Mouse (Mus musculus): ENCODE results near the gene Kcnk18. TPM values are rescaled to one million over a fixed set of nuclear protein-coding genes. Genes with fewer than 3 reads are reported as not detected.

Kcnk18 gene
- polyA plus RNA-seq, 1 experiment from 2014 or later = not detected

DNA sequence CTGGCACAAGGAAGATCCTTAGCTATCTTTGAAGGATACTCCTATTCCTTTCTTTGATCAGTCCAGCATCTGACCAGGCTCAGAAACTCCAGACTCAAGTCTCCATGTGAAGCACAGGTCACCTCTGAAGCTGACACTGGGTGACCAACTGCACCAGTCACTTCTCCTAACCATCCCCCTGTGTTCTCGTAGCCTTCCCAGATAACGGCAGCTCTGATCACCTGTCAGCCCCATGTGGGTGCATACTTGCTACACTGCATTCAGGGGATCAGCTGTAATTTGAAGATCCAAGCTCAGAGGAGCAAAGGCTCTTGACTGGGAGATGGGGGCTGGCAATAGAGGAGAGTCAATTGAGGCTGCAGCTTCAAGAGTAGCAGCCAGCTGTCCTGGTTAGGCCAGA lies 10.0 kb upstream of the Kcnk18 start:
- Histone ChIP-seq H3K27ac (no peak overlapping the region), H3K4me3 (replicated peaks; ENCODE audit: low read length) (no peak overlapping the region), H3K4me1 (replicated peaks; ENCODE audit: control insufficient read depth, insufficient read depth, low read length) (no peaks in the 10 kb centered on the region), H3K9me3 (ENCODE audit: control insufficient read depth, low read length) (no peaks in the 10 kb centered on the region), H3K4me2 (replicated peaks) (no peak overlapping the region), H3K36me3 (replicated peaks; ENCODE audit: control insufficient read depth, insufficient read depth) (no peaks in the 10 kb centered on the region), H3K9ac (no peak overlapping the region), H3K27me3 (ENCODE audit: control insufficient read depth, insufficient read depth, low read length) (peaks cover 16% of the 10 kb centered on the region)
- ATAC-seq (ENCODE audit: low FRiP score) (no peak), DNase-seq (ENCODE audit: low spot score) (no peak)
- WGBS = 62% methylated on average over 2 of the region's 2 CpGs

DNA sequence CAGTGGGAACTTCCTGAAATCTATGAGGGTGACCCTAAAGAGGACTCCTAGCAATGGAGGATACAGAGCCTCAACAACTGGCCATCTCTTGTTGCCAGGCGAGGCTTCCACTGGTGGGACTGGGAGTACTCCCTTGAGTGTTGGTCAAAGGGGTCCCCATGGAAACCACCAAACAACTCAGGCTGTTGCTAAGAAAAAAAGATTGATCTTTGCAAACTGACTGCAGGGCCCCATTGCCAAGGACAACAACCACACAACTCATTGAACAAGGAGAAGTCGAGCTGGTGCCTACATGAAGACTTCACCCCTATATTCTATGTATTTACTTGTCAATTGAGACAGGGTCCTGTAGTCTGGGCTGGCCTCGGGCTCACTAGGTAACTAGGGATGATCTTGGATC lies 2.1 kb upstream of the Kcnk18 start:
- ATAC-seq (ENCODE audit: low FRiP score) = no peak
- WGBS = 52% methylated on average over 3 of the region's 3 CpGs
- no peak overlapping the region for H3K9ac ChIP-seq
- no peaks in the 10 kb centered on the region for H3K9me3 ChIP-seq (ENCODE audit: control insufficient read depth, low read length)
- no peaks in the 10 kb centered on the region for H3K36me3 ChIP-seq (replicated peaks; ENCODE audit: control insufficient read depth, insufficient read depth)
- no peak overlapping the region for H3K27ac ChIP-seq
- DNase-seq (ENCODE audit: low spot score) = no peak
- H3K4me2 ChIP-seq (replicated peaks) = no peak overlapping the region
- H3K4me3 ChIP-seq (replicated peaks; ENCODE audit: low read length) = no peak overlapping the region
- no peaks in the 10 kb centered on the region for H3K4me1 ChIP-seq (replicated peaks; ENCODE audit: control insufficient read depth, insufficient read depth, low read length)
- H3K27me3 ChIP-seq (ENCODE audit: control insufficient read depth, insufficient read depth, low read length) = peaks cover 36% of the 10 kb centered on the region

DNA sequence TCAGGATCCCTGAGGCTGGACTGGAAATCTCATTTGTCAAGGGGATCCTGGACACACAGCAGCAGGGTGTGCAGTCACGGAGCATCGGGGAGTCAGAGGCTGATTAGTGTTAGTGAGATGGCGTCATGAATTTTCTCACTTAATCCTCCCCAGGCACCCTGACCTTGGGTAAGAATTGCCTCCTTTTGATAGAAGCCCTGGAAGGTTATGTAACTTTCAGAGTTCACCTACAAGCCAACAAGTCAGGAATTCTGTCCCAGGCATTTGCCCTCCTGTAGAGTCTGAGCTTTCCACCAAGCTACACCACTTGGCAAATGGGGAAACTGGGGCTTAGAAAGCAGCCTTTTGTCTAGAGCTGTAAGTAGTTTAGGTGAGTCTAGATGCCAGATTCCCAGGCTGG lies 2.1 kb downstream of the Kcnk18 start:
- ATAC-seq (ENCODE audit: low FRiP score) = no peak
- Histone ChIP-seq H3K36me3 (replicated peaks; ENCODE audit: control insufficient read depth, insufficient read depth) (no peaks in the 10 kb centered on the region), H3K9me3 (ENCODE audit: control insufficient read depth, low read length) (no peaks in the 10 kb centered on the region), H3K9ac (no peak overlapping the region), H3K4me2 (replicated peaks) (no peak overlapping the region), H3K27ac (no peak overlapping the region), H3K4me1 (replicated peaks; ENCODE audit: control insufficient read depth, insufficient read depth, low read length) (no peaks in the 10 kb centered on the region), H3K27me3 (ENCODE audit: control insufficient read depth, insufficient read depth, low read length) (peaks cover 18% of the 10 kb centered on the region; the same call in 1 of the 2 replicates), H3K4me3 (replicated peaks; ENCODE audit: low read length) (no peak overlapping the region)
- 57% methylated on average over 3 of the region's 3 CpGs for WGBS
- no peak for DNase-seq (ENCODE audit: low spot score)

DNA sequence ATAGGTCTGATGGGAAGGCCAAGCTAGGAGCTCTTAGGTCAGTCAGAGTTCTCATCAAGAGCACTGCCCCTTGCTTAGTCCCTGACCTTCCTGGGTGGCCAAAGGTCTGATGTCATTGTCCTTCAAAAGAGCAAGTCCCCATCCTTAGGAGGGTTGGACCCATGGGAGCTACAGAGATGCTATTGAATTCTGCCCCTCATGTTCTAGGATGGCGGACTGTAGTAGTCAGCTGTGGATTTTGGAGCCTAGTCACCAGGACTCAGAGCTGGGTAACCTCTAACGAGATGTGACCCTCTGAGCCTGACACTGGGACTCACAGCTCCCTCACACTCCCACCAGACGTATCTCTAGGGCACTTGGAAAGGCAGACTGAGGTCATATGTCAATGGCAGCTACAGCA lies 9.4 kb downstream of the Kcnk18 start:
- H3K36me3 ChIP-seq (replicated peaks; ENCODE audit: control insufficient read depth, insufficient read depth) = no peaks in the 10 kb centered on the region
- H3K4me3 ChIP-seq (replicated peaks; ENCODE audit: low read length) = no peak overlapping the region
- 76% methylated on average over 3 of the region's 3 CpGs for WGBS
- DNase-seq (ENCODE audit: low spot score) (no peak), ATAC-seq (ENCODE audit: low FRiP score) (no peak)
- no peaks in the 10 kb centered on the region for H3K4me1 ChIP-seq (replicated peaks; ENCODE audit: control insufficient read depth, insufficient read depth, low read length)
- H3K27me3 ChIP-seq (ENCODE audit: control insufficient read depth, insufficient read depth, low read length) = no peaks in the 10 kb centered on the region
- no peak overlapping the region for H3K9ac ChIP-seq
- H3K4me2 ChIP-seq (replicated peaks) = no peak overlapping the region
- no peaks in the 10 kb centered on the region for H3K9me3 ChIP-seq (ENCODE audit: control insufficient read depth, low read length)
- H3K27ac ChIP-seq = no peak overlapping the region

DNA sequence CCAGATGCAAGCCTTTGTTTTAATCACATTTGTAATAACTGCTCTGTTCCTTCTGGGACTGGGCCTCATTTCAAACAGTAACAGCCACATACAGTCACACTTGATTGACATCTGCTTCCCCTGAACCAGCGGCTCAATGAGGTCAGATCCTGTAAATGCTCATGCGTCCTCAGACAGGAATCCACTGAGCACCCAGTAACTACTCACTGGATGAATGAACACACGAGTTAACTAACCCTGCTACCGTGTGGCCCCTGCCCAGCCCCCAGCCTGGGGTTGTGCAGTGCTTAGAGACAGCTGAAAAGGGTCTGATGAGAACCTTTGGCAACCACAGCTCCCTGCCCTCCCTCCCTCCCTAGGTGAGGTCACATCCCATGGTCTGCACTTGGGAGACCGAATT lies 13.8 kb downstream of the Kcnk18 start:
- H3K4me3 ChIP-seq (replicated peaks; ENCODE audit: low read length) = no peak overlapping the region
- ATAC-seq (ENCODE audit: low FRiP score) = no peak
- no peak for DNase-seq (ENCODE audit: low spot score)
- no peaks in the 10 kb centered on the region for H3K36me3 ChIP-seq (replicated peaks; ENCODE audit: control insufficient read depth, insufficient read depth)
- H3K27me3 ChIP-seq (ENCODE audit: control insufficient read depth, insufficient read depth, low read length) = no peaks in the 10 kb centered on the region
- no peaks in the 10 kb centered on the region for H3K9me3 ChIP-seq (ENCODE audit: control insufficient read depth, low read length)
- 72% methylated on average over 5 of the region's 5 CpGs for WGBS
- H3K27ac ChIP-seq = no peak overlapping the region
- no peaks in the 10 kb centered on the region for H3K4me1 ChIP-seq (replicated peaks; ENCODE audit: control insufficient read depth, insufficient read depth, low read length)
- no peak overlapping the region for H3K4me2 ChIP-seq (replicated peaks)
- H3K9ac ChIP-seq = no peak overlapping the region

DNA sequence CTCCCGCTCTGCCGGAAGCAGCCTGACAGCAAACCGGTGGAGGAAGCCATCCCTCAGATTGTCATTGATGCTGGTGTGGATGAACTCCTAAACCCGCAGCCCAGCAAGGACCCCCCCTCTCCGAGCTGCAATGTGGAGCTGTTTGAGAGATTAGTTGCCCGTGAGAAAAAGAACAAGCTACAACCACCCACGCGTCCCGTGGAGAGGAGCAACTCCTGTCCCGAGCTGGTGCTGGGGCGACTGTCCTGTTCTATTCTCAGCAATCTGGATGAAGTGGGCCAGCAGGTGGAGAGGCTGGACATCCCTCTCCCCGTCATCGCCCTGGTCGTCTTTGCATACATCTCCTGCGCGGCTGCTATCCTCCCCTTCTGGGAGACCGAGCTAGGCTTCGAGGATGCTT lies 16.0 kb downstream of the Kcnk18 start:
- Histone ChIP-seq H3K9ac (no peak overlapping the region), H3K4me3 (replicated peaks; ENCODE audit: low read length) (no peak overlapping the region), H3K9me3 (ENCODE audit: control insufficient read depth, low read length) (no peaks in the 10 kb centered on the region), H3K4me1 (replicated peaks; ENCODE audit: control insufficient read depth, insufficient read depth, low read length) (no peaks in the 10 kb centered on the region), H3K4me2 (replicated peaks) (no peak overlapping the region), H3K36me3 (replicated peaks; ENCODE audit: control insufficient read depth, insufficient read depth) (no peaks in the 10 kb centered on the region), H3K27me3 (ENCODE audit: control insufficient read depth, insufficient read depth, low read length) (no peaks in the 10 kb centered on the region), H3K27ac (no peak overlapping the region)
- DNase-seq (ENCODE audit: low spot score) (no peak), ATAC-seq (ENCODE audit: low FRiP score) (no peak)
- 89% methylated on average over 18 of the region's 18 CpGs for WGBS

DNA sequence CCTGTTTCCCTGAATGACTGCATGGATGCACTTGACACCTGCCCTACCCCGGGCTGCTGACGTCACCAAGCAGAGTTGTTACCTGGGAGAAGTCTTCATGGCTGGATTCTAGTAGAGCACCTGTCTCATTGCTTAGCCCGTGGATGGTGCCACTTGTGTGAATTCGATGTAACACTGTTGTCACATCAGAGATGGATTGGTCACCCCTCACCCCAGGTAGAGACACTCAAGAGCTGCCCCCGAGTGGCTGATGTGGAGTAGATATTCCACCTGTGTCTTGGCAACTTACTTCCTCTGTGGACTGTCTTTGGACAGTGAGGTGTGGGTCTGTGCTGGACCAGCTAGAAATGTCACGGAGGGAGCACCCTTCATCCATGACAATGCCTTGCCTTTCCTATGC lies 17.0 kb downstream of the Kcnk18 start:
- H3K4me2 ChIP-seq (replicated peaks) = no peak overlapping the region
- no peaks in the 10 kb centered on the region for H3K27me3 ChIP-seq (ENCODE audit: control insufficient read depth, insufficient read depth, low read length)
- H3K4me1 ChIP-seq (replicated peaks; ENCODE audit: control insufficient read depth, insufficient read depth, low read length) = no peaks in the 10 kb centered on the region
- no peak overlapping the region for H3K4me3 ChIP-seq (replicated peaks; ENCODE audit: low read length)
- ATAC-seq (ENCODE audit: low FRiP score) = no peak
- WGBS = 77% methylated on average over 6 of the region's 6 CpGs
- H3K9me3 ChIP-seq (ENCODE audit: control insufficient read depth, low read length) = no peaks in the 10 kb centered on the region
- no peak for DNase-seq (ENCODE audit: low spot score)
- H3K9ac ChIP-seq = no peak overlapping the region
- H3K27ac ChIP-seq = no peak overlapping the region
- H3K36me3 ChIP-seq (replicated peaks; ENCODE audit: control insufficient read depth, insufficient read depth) = no peaks in the 10 kb centered on the region

DNA sequence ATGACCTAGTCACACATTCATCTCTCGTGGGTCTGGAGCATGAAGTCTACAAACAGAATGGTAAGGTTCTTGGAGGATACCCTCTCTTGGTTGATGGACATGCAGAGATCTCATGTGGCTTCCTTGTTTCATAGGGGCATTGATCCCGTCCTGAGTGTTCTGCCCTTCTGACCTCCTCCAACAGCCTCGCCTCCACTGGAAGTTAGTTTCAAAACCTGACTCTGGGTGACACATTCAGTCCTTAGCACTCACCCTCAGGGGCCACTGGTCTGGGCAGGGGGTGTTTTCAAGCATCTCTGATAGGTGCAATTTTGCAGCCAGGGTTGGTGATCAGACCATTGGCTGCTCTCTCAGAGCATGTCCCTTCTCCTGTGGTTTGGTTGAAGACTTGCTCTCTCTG lies 19.6 kb downstream of the Kcnk18 start:
- no peaks in the 10 kb centered on the region for H3K27me3 ChIP-seq (ENCODE audit: control insufficient read depth, insufficient read depth, low read length)
- H3K4me2 ChIP-seq (replicated peaks) = no peak overlapping the region
- no peaks in the 10 kb centered on the region for H3K4me1 ChIP-seq (replicated peaks; ENCODE audit: control insufficient read depth, insufficient read depth, low read length)
- H3K36me3 ChIP-seq (replicated peaks; ENCODE audit: control insufficient read depth, insufficient read depth) = no peaks in the 10 kb centered on the region
- H3K27ac ChIP-seq = no peak overlapping the region
- no peaks in the 10 kb centered on the region for H3K9me3 ChIP-seq (ENCODE audit: control insufficient read depth, low read length)
- no peak for DNase-seq (ENCODE audit: low spot score)
- ATAC-seq (ENCODE audit: low FRiP score) = no peak
- WGBS = 77% methylated on average over 3 of the region's 3 CpGs
- H3K9ac ChIP-seq = no peak overlapping the region
- H3K4me3 ChIP-seq (replicated peaks; ENCODE audit: low read length) = no peak overlapping the region

DNA sequence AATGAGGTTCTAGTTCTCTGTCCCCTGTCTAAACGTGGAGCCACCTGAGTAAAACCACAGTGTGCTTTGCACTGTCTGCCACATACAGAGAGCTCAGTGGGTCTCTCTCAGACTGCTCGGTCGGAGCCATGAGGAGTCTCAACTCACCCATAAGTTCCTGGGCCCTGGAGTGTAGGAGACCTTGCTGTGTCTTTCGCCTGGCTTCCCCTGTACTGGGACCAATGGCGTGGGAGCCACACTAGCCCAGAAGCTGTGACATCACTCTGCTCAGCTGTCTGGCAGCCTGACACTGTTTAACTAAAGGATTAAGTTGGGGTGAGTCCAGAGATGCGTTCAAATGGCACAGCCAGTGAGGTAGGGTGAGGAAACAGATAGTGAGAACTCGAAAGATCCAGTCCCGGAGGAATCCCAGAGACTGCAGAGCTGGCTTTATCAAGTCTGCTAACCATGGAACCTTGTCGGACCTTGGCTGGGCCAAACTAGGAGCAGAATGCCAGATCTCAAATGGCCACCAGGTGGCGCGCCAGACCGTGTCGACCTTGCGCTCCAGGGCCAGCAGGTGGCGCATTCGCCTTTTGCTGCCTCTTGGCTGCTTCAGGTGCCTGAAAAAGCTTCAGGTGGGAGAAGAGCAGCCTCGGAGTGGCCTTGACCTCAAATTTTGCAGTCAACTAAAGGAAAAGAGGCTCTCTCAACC lies 20.3 kb downstream of the Kcnk18 start:
- DNase-seq (ENCODE audit: low spot score) (peak; percentile 90), ATAC-seq (ENCODE audit: low FRiP score) (peak; percentile 46; the same call in 1 of the 2 replicates)
- 28% methylated on average over 17 of the region's 17 CpGs for WGBS
- Histone ChIP-seq H3K4me1 (replicated peaks; ENCODE audit: control insufficient read depth, insufficient read depth, low read length) (no peaks in the 10 kb centered on the region), H3K4me2 (replicated peaks) (no peak overlapping the region), H3K27me3 (ENCODE audit: control insufficient read depth, insufficient read depth, low read length) (no peaks in the 10 kb centered on the region), H3K9me3 (ENCODE audit: control insufficient read depth, low read length) (no peaks in the 10 kb centered on the region), H3K27ac (no peak overlapping the region), H3K4me3 (replicated peaks; ENCODE audit: low read length) (no peak overlapping the region), H3K9ac (no peak overlapping the region), H3K36me3 (replicated peaks; ENCODE audit: control insufficient read depth, insufficient read depth) (no peaks in the 10 kb centered on the region)

DNA sequence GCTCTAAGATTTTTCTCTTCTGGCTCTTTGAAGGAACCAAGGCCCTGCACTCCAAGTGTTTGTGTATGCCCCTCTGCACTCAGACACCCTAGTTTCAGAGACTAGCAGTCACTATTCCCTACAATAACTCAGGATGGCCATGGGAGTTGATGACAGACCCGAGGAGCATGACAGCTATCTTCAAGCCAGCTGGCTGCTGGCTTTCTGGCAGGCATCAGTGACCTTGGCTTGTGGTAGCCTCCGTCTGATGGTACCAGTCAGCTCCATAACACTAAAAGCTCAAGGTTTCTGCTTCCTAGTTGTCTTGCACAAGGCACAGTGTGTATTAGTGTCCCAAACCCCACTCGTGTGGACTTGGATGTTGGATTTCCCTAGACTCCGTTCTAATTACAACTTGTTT lies 23.0 kb downstream of the Kcnk18 start:
- H3K27ac ChIP-seq = no peak overlapping the region
- H3K9me3 ChIP-seq (ENCODE audit: control insufficient read depth, low read length) = no peaks in the 10 kb centered on the region
- DNase-seq (ENCODE audit: low spot score) (no peak), ATAC-seq (ENCODE audit: low FRiP score) (no peak)
- no peaks in the 10 kb centered on the region for H3K36me3 ChIP-seq (replicated peaks; ENCODE audit: control insufficient read depth, insufficient read depth)
- H3K4me3 ChIP-seq (replicated peaks; ENCODE audit: low read length) = no peak overlapping the region
- no peak overlapping the region for H3K9ac ChIP-seq
- H3K27me3 ChIP-seq (ENCODE audit: control insufficient read depth, insufficient read depth, low read length) = no peaks in the 10 kb centered on the region
- 91% methylated on average over 4 of the region's 4 CpGs for WGBS
- no peak overlapping the region for H3K4me2 ChIP-seq (replicated peaks)
- H3K4me1 ChIP-seq (replicated peaks; ENCODE audit: control insufficient read depth, insufficient read depth, low read length) = no peaks in the 10 kb centered on the region

All from hindbrain, embryonic 14.5 days (tissue).